Mouse (Mus musculus) layer of hippocampus, adult 2 months (tissue): ENCODE measurements around the gene Spata1. TPM values are rescaled to one million over a fixed set of nuclear protein-coding genes. Genes with fewer than 3 reads are reported as not detected.

Experiments
- DNase-seq, 2 experiments: peaks; one replicate each; pipeline ENCODE4 v3.0.0; 2022; ENCODE audit warnings: low spot score in 2 of 2
- H3K27ac ChIP-seq: fragments of 200-600 bp; 2 replicates; pipeline ENCODE4 v1.8.1; 2022
- H3K4me3 ChIP-seq: fragments of 200-600 bp; 2 replicates; pipeline ENCODE4 v1.8.1; 2022; ENCODE audit warnings: mild to moderate bottlenecking
- CTCF ChIP-seq: fragments of 200-600 bp; conservative IDR thresholded peaks from 2 replicates; pipeline ENCODE4 v1.8.1; 2022; ENCODE audit warnings: antibody characterized with exemption, mild to moderate bottlenecking, moderate library complexity
- total RNA-seq, 2 experiments: library from RNA; stranded (reverse); gene quantifications; 2 replicates each; pipeline ENCODE4 v1.2.3; 2021

Spata1 gene
- total RNA-seq, 2 experiments from 2014 or later, result 2.8 to 4.9 TPM

GRCm38 (mm10) chr3:146500003-146500809 is 653 bp upstream of the Spata1 start:
- Histone ChIP-seq H3K4me3 (peak overlapping the region; percentile 74), H3K27ac (peak overlapping the region; percentile 82)
- TF ChIP-seq CTCF, result no peak
- peak in 1 of 2 experiments; percentile 12 for DNase-seq

- no peak for DNase-seq
- no peak for TF ChIP-seq CTCF
- Histone ChIP-seq H3K27ac (peak overlapping the region; percentile 90), H3K4me3 (peak overlapping the region; percentile 74)
Observed at GRCm38 (mm10) chr3:146498989-146499388, 564 bp downstream of the Spata1 start.

DNA sequence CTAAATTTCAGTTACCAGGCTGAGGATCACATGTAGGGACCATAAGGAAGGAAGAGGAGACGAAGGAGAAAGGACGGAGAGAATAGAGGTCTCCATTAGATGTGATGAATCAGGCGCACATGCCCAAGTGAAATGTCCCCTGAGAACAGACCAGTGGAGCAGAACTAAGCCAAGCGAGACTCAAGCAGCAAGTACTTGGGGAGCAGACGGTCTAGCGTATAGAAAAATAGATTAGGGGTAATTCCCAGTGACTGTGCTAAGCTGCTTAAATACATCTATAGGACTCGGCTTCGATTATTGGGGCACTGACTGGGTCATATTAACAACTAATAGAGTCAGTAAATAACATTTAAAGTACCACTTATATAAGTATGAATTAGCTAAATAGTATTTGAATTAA is 4.6 kb downstream of the Spata1 start:
- no peak for TF ChIP-seq CTCF
- Histone ChIP-seq H3K27ac (no peak overlapping the region), H3K4me3 (no peak overlapping the region)
- no peak for DNase-seq

- TF ChIP-seq CTCF, result no peak; the same call in 1 of the 2 replicates
- no peak for DNase-seq
- Histone ChIP-seq H3K27ac (no peak overlapping the region), H3K4me3 (no peak overlapping the region)
Observed at GRCm38 (mm10) chr3:146486464-146486863, 13.1 kb downstream of the Spata1 start.

- no peak for DNase-seq
- H3K27ac ChIP-seq, result no peak overlapping the region
- no peak overlapping the region for H3K4me3 ChIP-seq
- peak; percentile 68 for TF ChIP-seq CTCF
Observed at GRCm38 (mm10) chr3:146482044-146482443, 17.5 kb downstream of the Spata1 start.

GRCm38 (mm10) chr3:146474428-146474827 is 25.1 kb downstream of the Spata1 start:
- no peak for DNase-seq
- H3K27ac ChIP-seq, result no peak overlapping the region
- no peak for TF ChIP-seq CTCF

DNA sequence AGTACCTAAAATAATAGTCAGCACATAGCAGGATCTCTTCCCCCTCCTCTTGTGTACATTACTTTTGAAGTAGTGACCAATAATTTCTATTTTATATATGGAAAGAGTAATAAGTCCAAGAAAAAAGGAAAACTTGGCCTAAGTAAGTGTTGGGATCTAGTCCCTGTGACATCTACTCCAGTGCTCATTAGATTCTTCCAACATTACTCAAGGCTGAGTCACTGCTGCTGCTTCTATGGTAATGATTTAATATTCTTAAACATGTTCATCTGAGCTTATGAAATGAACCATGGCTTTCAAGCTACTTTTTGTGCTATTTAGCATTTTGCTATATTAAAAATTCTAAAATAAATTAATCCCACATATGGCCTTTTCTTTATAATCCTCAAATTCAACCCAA is 25.8 kb downstream of the Spata1 start:
- Histone ChIP-seq H3K4me3 (no peak overlapping the region), H3K27ac (no peak overlapping the region)
- no peak for TF ChIP-seq CTCF
- no peak for DNase-seq

More at GRCm38 (mm10) chr3:146474428-146474827, 25.1 kb downstream of the Spata1 start:
- H3K4me3 ChIP-seq, result no peak overlapping the region

DNA sequence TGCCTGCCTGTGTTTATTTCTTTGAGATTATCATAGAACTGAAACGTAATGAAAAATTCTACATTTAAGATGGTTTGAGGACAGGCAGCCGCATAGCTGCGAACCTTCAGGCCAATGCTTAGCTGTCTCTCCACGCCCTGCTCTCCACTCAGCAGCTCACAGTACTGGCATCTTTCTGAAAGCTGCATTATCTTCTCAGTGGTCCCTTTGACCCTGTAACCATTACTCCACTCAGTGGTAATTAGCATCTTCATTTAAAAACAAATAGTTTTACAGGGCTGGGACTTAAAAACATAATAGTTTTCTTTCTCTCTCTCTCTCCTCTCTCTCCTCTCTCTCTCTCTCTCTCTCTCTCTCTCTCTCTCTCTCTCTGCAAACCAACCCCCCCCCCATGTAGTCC is 26.9 kb downstream of the Spata1 start:
- H3K27ac ChIP-seq, result no peak overlapping the region
- DNase-seq, result no peak
- TF ChIP-seq CTCF, result no peak
- no peak overlapping the region for H3K4me3 ChIP-seq

GRCm38 (mm10) chr3:146469226-146469625 is 30.3 kb downstream of the Spata1 start:
- no peak overlapping the region for H3K4me3 ChIP-seq
- TF ChIP-seq CTCF, result no peak
- H3K27ac ChIP-seq, result no peak overlapping the region
- DNase-seq, result no peak

- peak; percentile 32; the same call in 1 of the 2 replicates for TF ChIP-seq CTCF
- no peak overlapping the region for H3K27ac ChIP-seq
- no peak overlapping the region for H3K4me3 ChIP-seq
- DNase-seq, result no peak
Observed at GRCm38 (mm10) chr3:146462939-146463338, 36.6 kb downstream of the Spata1 start.

DNA sequence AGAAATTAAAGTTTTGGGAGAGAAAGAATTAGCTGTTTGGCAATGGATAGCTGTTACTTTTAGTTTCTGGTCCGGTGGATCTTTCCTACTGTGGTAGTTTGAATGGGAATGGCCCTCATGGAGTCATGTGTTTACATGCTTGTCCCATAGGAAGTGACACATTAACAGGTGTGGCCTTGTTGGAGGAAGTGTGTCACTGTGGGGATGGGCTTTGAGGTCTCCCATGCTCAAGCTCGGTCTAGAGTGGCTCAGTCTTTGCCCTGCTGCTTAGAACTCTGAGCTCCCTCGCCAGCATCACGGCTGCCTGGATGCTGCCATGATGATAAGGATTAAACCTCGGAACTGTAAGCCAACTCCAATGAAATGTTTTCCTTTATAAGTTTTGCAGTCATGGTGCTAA is 48.2 kb downstream of the Spata1 start:
- TF ChIP-seq CTCF, result no peak

DNA sequence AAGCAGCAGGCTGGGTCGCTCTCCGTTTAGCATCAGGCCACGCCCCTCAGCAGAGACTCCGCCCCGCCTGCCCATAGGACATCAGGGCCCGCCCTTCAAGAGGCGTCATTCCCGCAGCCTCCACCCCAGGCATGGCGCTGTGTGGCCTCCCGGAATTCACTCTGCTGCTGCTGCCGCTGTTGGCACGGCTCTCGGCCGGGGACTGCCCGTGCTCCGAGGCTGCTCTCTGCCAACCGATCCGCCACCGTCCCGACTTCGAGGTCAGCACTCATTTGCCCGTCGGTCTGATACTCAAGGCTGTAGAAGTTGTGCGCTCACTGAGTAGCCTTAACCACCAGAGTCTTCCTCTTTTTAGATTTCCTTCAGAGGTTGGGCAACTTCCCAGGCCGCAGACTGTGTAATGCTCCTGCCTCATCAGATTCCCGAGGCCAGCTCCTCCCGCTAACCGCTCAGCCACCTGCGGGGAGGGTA is 49.1 kb downstream of the Spata1 start:
- Histone ChIP-seq H3K4me3 (peak overlapping the region; percentile 85), H3K27ac (peak overlapping the region; percentile 87)
- peak; percentile 92 for DNase-seq
- peak; percentile 67 for TF ChIP-seq CTCF

More for the DNA sequence above, 48.2 kb downstream of the Spata1 start:
- no peak overlapping the region for H3K27ac ChIP-seq
- no peak overlapping the region for H3K4me3 ChIP-seq
- DNase-seq, result no peak

GRCm38 (mm10) chr3:146449745-146450250 is 49.8 kb downstream of the Spata1 start, which contains the start of gene Ctbs:
TSS of gene Ctbs (plus strand) at chr3:146449795.
- no peak for TF ChIP-seq CTCF
- Histone ChIP-seq H3K4me3 (peak within 1 kb of the TSS; percentile 85), H3K27ac (peak within 1 kb of the TSS; percentile 87)
- no peak for DNase-seq
